Mouse (Mus musculus) thymus, adult 18-20 months (tissue): ENCODE data around the gene Clgn.

Experiments
- DNase-seq, 2 experiments: peaks; one replicate each; pipeline ENCODE4 v3.0.0; 2022; ENCODE audit warnings: mixed read lengths in 2 of 2

The Clgn gene

DNA sequence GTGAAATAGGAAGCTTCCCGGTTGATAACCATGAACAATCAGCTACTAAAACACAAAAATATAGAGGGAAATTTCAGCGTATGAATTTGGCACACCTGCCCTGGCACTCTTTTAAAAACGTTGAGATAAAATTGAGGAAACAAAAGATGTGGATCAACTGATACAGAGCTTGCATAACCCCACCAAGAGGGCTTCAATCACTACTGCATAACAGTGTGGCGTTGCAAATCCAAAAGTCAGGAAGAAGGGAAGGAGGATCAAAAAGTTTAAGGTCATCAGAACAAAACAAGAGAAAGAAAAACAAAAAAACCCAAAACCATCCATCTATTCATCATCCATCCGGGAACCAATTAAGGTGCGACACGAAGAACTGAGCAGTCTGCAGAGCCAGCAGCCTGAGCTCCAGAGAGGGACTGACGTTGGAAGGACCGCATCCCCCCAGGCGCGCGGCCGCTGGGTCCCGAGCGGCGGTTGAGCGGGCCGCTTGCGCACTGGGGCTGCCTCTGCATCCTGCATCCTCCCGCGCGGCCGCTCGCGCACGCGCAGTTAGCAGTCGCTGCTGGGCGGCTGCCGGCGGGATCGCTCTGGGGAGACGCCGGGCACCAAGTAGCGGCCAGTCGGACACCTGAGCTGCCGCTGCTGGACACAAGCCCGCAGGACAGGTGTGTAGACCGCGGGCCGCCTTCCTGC lies at the start of gene Clgn:
TSS of gene Clgn (plus strand) at position 552 of the 690 bp plus-strand sequence.
- peak in 1 of 2 experiments; percentile 14 for DNase-seq

GRCm38 (mm10) chr8:83342076-83342475 lies 47.6 kb upstream of the Clgn start:
- no peak for DNase-seq

DNA sequence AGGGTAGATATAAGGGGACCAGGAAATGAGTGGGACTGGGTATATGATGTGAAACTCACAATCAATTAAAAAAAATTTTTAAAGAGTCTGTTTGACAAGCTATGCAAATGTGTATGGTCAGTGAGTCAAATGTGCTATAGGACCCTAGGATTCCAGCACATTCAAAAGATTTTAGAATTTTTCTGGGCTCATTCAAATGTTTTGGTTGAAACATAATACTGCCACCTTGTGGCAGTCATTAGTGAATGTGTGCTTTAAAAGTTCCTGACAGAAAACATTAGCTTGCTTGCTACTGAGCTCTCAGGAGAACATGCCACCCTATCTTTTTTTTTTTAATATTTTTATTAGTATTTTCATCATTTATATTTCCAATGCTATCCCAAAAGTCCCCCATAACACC lies 47.0 kb upstream of the Clgn start:
- DNase-seq = no peak

- DNase-seq = no peak
Measured at GRCm38 (mm10) chr8:83348263-83348662, 41.4 kb upstream of the Clgn start, which contains the start of gene Mgat4d. TSS of gene Mgat4d (plus strand) at chr8:83348471.

GRCm38 (mm10) chr8:83351315-83351714 lies 38.4 kb upstream of the Clgn start:
- DNase-seq = no peak

- no peak for DNase-seq
Measured at GRCm38 (mm10) chr8:83363156-83363769, 26.4 kb upstream of the Clgn start.

GRCm38 (mm10) chr8:83377231-83377630 lies 12.4 kb upstream of the Clgn start:
- no peak for DNase-seq

DNA sequence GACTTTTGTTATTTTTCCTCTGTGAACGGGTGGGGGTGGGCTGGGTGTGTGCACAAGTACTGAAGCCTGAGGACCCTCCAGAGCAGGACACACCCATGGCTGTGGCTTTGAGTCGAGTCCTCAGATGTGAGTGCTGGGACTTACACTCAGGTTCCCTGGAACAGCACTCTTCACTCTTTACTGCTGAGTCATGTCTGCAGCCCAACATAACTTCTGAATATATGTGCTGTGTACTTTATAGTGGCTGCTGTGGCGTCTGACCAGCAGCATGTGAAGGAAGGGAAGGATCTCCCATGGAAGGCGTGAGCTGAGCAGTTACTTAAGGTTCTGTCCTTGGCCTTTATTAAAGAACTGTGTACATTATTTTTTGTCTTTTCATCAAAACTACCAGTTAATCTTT lies 9.5 kb upstream of the Clgn start:
- no peak for DNase-seq

GRCm38 (mm10) chr8:83381016-83381415 lies 8.7 kb upstream of the Clgn start:
- DNase-seq = no peak

DNA sequence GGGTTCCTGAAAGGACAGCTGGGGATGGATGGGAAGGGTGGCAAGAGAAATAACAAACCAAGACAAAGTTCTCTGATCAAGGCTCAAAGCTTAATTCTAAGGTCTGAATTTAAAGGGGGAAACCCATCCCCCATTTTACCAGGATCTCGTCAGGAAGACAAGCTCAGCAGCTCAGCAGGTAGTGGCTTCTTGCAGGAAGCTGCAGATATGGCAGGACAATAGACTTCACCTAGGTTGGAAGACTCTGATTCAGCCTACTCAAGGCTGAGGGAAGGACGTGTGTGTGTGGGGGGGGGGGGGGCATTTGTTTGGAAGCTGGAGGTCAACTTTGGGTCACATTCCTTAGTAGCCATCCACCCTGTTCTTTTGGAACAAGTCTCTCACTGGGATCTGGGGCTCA lies 6.8 kb upstream of the Clgn start:
- no peak for DNase-seq

DNA sequence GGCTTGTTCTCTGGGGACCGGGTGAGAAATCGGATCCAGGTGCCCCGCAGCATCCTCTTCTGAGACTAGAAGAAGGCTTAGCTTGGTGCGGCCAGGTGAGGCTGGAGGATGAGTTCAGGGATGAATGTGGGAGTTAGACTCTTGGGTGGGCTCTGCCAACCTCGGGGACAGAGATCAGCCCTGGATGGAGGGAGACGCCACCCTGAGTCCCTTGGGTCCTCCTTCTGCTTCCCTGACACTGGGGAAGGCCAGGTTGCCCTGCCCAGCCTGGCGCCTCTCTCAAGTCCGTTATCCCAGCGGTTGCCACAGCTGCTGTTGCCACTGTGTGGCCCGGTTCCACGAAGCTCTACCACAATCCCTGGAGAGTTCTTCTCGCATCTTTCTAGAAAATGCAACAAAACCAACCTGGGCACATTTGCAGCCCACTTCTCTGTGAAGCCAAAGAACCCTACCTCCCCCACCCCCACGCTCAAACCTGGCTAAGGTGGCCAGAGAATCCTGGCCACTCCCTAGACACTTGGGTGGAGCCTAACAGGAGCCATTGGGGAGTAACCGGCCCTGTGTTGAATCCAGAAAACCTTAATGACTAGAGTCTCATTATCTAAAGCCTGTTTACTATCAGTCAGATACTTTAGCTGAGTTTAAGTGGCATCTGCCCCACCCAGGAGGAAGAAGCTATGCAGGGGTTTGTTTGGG lies 487 bp downstream of the Clgn start:
- DNase-seq = no peak

GRCm38 (mm10) chr8:83392521-83392920 lies 2.9 kb downstream of the Clgn start:
- DNase-seq = no peak

- DNase-seq = no peak
Measured at GRCm38 (mm10) chr8:83394325-83394724, 4.7 kb downstream of the Clgn start.

DNA sequence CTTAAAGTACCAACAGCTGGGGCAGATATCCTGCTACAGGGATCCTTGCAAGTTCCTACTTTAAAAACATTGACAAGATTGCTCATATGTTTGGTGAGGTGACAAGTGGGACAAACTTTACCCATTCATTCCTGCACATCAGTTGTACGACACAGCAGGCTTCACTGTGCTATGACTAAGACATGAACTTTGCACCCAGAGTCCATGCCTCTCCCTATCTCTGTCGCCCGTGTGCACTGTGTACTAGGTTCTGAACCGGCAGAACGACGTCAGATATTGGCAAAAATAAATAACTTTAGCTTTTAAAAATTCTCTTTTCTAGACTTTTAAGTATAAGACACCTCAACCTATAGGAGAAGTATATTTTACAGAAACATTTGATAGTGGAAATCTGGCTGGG lies 7.0 kb downstream of the Clgn start:
- no peak for DNase-seq

DNA sequence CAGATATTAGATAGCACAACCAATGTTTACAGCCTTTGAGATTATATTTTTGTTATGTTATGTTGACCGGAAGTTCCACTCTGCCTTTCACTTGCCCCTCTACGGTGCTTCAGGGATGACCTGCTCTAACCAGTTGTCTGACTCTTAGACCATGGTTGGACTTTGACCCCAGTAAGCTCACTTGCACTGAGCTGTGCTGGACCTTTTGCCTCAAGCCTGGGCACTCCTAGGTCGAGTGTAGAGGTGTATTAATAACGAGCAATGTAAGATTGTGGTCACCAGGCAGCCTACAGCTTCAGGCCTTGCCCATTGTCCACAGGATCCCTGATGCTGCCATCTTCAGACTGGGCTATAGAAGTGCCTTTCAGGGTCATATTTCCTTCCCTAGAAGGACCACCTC lies 8.1 kb downstream of the Clgn start:
- DNase-seq = no peak

GRCm38 (mm10) chr8:83405548-83405947 lies 15.9 kb downstream of the Clgn start:
- no peak for DNase-seq

- DNase-seq = no peak
Measured at GRCm38 (mm10) chr8:83406836-83407235, 17.2 kb downstream of the Clgn start.

- DNase-seq = no peak
Measured at GRCm38 (mm10) chr8:83408496-83408895, 18.8 kb downstream of the Clgn start.

- DNase-seq = no peak
Measured at GRCm38 (mm10) chr8:83416878-83417277, 27.2 kb downstream of the Clgn start.

- no peak for DNase-seq
Measured at GRCm38 (mm10) chr8:83417970-83418369, 28.3 kb downstream of the Clgn start.

- DNase-seq = no peak
Measured at GRCm38 (mm10) chr8:83418805-83419516, 29.3 kb downstream of the Clgn start.

DNA sequence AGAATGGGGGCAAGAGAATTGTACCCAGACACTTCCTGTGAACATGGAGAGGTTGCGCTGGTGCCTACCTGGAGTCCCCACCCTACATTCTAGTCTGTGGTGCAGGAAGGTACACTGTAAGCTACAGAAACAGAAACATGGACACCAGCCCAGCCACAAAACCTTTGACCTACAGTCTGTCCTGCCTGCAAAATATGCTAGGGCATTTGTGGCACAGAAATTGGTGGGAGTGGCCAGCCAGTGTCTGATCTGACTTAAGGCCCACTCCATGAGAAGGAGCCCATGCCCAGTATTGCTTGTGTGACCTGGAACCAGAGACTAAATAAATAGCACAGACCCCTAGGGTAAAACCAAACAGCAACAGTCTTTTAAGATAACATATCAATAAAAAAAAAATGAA lies 31.7 kb downstream of the Clgn start:
- DNase-seq = no peak

DNA sequence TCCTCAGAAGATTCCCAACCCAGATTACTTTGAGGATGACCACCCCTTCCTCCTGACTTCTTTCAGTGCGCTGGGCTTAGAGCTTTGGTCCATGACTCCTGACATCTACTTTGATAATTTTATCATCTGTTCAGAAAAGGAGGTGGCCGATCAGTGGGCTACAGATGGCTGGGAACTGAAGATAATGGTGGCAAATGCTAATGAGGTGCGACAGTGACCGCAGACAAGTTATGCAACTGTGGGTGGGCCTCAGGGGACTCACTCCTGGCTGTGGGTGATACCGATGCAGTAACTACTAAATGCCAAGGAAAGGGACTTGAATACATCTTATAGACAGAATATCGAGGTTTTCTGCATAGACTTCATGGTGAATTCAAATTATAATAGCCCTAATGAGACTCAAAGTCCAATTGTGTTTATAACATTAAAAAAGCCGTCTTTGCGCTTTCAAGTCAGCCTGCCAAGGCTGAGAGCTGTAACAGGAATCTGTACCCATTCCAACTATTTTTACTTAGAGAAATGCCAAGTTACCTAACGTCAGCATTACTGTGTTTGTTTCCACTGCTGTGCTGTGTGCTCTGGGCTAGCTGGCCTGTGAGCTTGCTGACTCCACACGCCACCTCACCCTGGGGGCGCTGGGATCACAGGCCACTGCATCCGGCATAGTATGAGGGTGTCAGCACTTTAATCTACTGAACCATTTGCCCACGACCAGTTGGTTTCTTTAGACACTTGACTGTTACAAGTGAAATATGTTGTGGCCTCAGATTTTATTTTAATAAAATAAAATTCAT lies 33.6 kb downstream of the Clgn start:
- no peak for DNase-seq
